Mouse (Mus musculus) liver, postnatal 0 days (tissue): ENCODE results near the gene Klk1b1. TPM values are rescaled to one million over a fixed set of nuclear protein-coding genes. Genes with fewer than 3 reads are reported as not detected.
"Not testable (repeated sequence)": the region's sequence is repeated elsewhere in the genome, so short reads cannot be mapped to it uniquely, and the experiment has no call there.

Source experiments
- ATAC-seq: fragments of 200-750 bp; cut with Nextera tagmentation; 2 replicates; pipeline ENCODE4 v1.8.0; 2017; ENCODE audit warnings: mild to moderate bottlenecking, moderate library complexity
- DNase-seq: peaks from one replicate; pipeline ENCODE4 v3.0.0-alpha.2; 2016
- H3K27ac ChIP-seq: fragments of 300-500 bp; sonication (generic); 2 replicates; pipeline ENCODE4 v1.5.1; 2014; ENCODE audit warnings: antibody characterized with exemption, moderate library complexity, mild to moderate bottlenecking, low read depth
- H3K27me3 ChIP-seq: fragments of 300-500 bp; sonication (generic); 2 replicates; pipeline ENCODE4 v1.6.1; 2014; ENCODE audit warnings: low read length, control low read depth, mixed read lengths; ENCODE audit not compliant: insufficient read depth
- H3K36me3 ChIP-seq: fragments of 300-500 bp; sonication (generic); replicated peaks from 2 replicates; pipeline ENCODE4 v1.6.1; 2014; ENCODE audit warnings: mild to moderate bottlenecking, control low read depth, low read length, moderate library complexity, mixed read lengths; ENCODE audit not compliant: insufficient read depth
- H3K4me1 ChIP-seq: fragments of 300-500 bp; sonication (generic); 2 replicates; pipeline ENCODE4 v1.6.1; 2014; ENCODE audit warnings: antibody characterized with exemption, mild to moderate bottlenecking, control low read depth; ENCODE audit not compliant: insufficient read depth
- H3K4me2 ChIP-seq: fragments of 300-500 bp; sonication (generic); 2 replicates; pipeline ENCODE4 v1.6.1; 2014; ENCODE audit warnings: low read depth, mild to moderate bottlenecking, low read length, moderate library complexity, mixed read lengths
- H3K4me3 ChIP-seq: fragments of 300-500 bp; sonication (generic); 2 replicates; pipeline ENCODE4 v1.5.1; 2014; ENCODE audit warnings: low read depth, low read length
- H3K9ac ChIP-seq: fragments of 300-500 bp; sonication (generic); replicated peaks from 2 replicates; pipeline ENCODE4 v1.6.1; 2014; ENCODE audit warnings: mild to moderate bottlenecking, moderate library complexity
- H3K9me3 ChIP-seq: fragments of 300-500 bp; sonication (generic); 2 replicates; pipeline ENCODE4 v1.6.1; 2016; ENCODE audit warnings: mild to moderate bottlenecking, control low read depth, low read length, mixed read lengths
- CTCF ChIP-seq: sonication (generic); IDR thresholded peaks from 2 replicates; pipeline ENCODE4 v1.5.1; 2016; ENCODE audit warnings: antibody characterized with exemption, low read depth
- EP300 ChIP-seq: IDR thresholded peaks from 2 replicates; pipeline ENCODE4 v1.6.1; 2016; ENCODE audit warnings: antibody characterized with exemption, low read depth, mild to moderate bottlenecking
- WGBS: fragments of 180-500 bp; shearing (Covaris S2); extraction: QIAGEN DNeasy Blood & Tissue Kit; methylation state at CpG from one replicate; pipeline ENCODE4 v1.1.7; 2014; ENCODE audit not compliant: insufficient replicate concordance; 5-methylcytosine and 5-hydroxymethylcytosine counted together
- polyA plus RNA-seq: library from polyadenylated mRNA; unstranded; fragments of >200 nt; fragmentation: Nextera tagmentation; extraction: Ambion mirVana; gene quantifications from 2 replicates; pipeline ENCODE4 v1.2.1, GENCODE M21; 2015

The Klk1b1 gene
- polyA plus RNA-seq, 1 experiment from 2014 or later = not detected

GRCm38 (mm10) chr7:43944727-43945264, 21.8 kb upstream of the Klk1b1 start:
- ATAC-seq = no peak

DNA sequence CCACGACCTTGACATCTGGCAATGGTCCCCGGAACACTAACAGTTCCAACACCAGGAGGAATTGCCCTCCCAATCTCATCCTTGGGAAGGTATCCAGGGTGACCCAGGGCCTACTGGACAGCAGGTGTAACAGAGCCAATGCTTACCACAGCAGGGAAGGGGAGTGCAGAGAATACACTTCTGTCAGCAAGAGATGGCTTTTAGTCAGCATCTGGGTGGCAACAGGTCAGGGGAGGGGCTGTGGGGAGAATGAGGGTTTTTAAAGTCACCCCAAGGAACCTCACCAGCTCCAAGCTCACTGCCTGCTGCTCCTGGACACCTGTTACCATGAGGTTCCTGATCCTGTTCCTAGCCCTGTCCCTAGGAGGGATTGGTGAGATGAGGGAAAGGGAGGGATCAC, 16.2 kb upstream of the Klk1b1 start, which contains the start of gene Klk1b8:
Gene Klk1b8, plus strand, starts transcription at position 301 of the 400 bp plus-strand sequence.
- Histone ChIP-seq H3K4me3 (no peak within 1 kb of the TSS), H3K9ac (no peak within 1 kb of the TSS), H3K36me3 (no peaks in the 10 kb centered on the region), H3K4me2 (no peak within 1 kb of the TSS), H3K9me3 (no peaks in the 10 kb centered on the region), H3K27me3 (no peaks in the 10 kb centered on the region), H3K27ac (no peak within 1 kb of the TSS), H3K4me1 (no peaks in the 10 kb centered on the region)
- DNase-seq (no peak), ATAC-seq (no peak)
- TF ChIP-seq EP300 (no peak), CTCF (no peak)
- WGBS = 64% methylated on average over 2 of the region's 2 CpGs

More at GRCm38 (mm10) chr7:43944727-43945264, 21.8 kb upstream of the Klk1b1 start:
- H3K27me3 ChIP-seq = no peaks in the 10 kb centered on the region
- H3K9me3 ChIP-seq = no peaks in the 10 kb centered on the region
- no peak for TF ChIP-seq EP300
- TF ChIP-seq CTCF = no peak
- WGBS = 74% methylated on average over 3 of the region's 3 CpGs
- H3K27ac ChIP-seq = no peak overlapping the region
- no peak overlapping the region for H3K4me3 ChIP-seq
- DNase-seq = no peak
- H3K4me1 ChIP-seq = no peaks in the 10 kb centered on the region
- no peak overlapping the region for H3K4me2 ChIP-seq
- H3K36me3 ChIP-seq = no peaks in the 10 kb centered on the region
- H3K9ac ChIP-seq = no peak overlapping the region

- no peak for ATAC-seq
- no peaks in the 10 kb centered on the region for H3K4me1 ChIP-seq
- no peaks in the 10 kb centered on the region for H3K9me3 ChIP-seq
- WGBS = 54% methylated on average over 4 of the region's 4 CpGs
- no peaks in the 10 kb centered on the region for H3K36me3 ChIP-seq
- no peak overlapping the region for H3K27ac ChIP-seq
- no peak overlapping the region for H3K4me2 ChIP-seq
- DNase-seq = no peak
- TF ChIP-seq EP300 (no peak), CTCF (no peak)
- H3K27me3 ChIP-seq = no peaks in the 10 kb centered on the region
- H3K4me3 ChIP-seq = no peak overlapping the region
- H3K9ac ChIP-seq = no peak overlapping the region
Measured at GRCm38 (mm10) chr7:43952703-43953102, 13.8 kb upstream of the Klk1b1 start.

GRCm38 (mm10) chr7:43967058-43967457, 507 bp downstream of the Klk1b1 start:
- H3K4me1 ChIP-seq = no peaks in the 10 kb centered on the region
- 63% methylated on average over 3 of the region's 3 CpGs for WGBS

DNA sequence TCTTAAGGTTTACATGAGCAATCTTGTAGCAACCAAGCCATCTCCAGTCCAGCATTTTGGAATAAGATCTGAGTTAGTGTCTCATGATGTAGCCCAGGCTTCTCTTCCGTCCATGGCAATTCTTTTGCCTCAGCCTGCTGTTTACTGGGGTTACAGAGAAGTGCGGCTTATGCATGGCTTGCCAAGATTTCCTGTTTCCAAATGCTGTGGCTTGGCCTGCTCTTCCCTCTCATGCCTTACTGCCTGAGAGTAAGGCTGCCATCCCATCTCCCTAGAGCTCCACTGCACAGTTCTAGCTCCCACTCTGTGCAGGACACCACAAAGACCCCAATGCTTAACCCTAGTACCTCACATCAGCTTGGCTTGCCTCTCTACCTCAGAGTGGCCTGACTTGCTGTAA, 1.1 kb downstream of the Klk1b1 start:
- Histone ChIP-seq H3K36me3 (no peaks in the 10 kb centered on the region), H3K4me1 (no peaks in the 10 kb centered on the region), H3K27ac (no peak overlapping the region), H3K4me3 (no peak overlapping the region), H3K9me3 (no peaks in the 10 kb centered on the region), H3K27me3 (no peaks in the 10 kb centered on the region), H3K4me2 (no peak overlapping the region), H3K9ac (no peak overlapping the region)
- TF ChIP-seq CTCF (no peak), EP300 (no peak)
- ATAC-seq (no peak), DNase-seq (no peak)
- WGBS = 63% methylated on average over 2 of the region's 2 CpGs

More at GRCm38 (mm10) chr7:43967058-43967457, 507 bp downstream of the Klk1b1 start:
- DNase-seq (no peak), ATAC-seq (no peak)
- no peak overlapping the region for H3K9ac ChIP-seq
- H3K27ac ChIP-seq = no peak overlapping the region
- no peaks in the 10 kb centered on the region for H3K9me3 ChIP-seq
- H3K36me3 ChIP-seq = no peaks in the 10 kb centered on the region
- no peak for TF ChIP-seq EP300
- TF ChIP-seq CTCF = no peak
- H3K4me2 ChIP-seq = no peak overlapping the region
- no peak overlapping the region for H3K4me3 ChIP-seq
- H3K27me3 ChIP-seq = no peaks in the 10 kb centered on the region

GRCm38 (mm10) chr7:43975761-43976160, 9.2 kb downstream of the Klk1b1 start, which contains the start of gene Klk1b9:
Gene Klk1b9 (plus strand): TSS chr7:43976061.
- H3K4me3 ChIP-seq, ATAC-seq, H3K27me3 ChIP-seq, H3K9me3 ChIP-seq, H3K27ac ChIP-seq, H3K9ac ChIP-seq, H3K36me3 ChIP-seq, DNase-seq, H3K4me2 ChIP-seq, H3K4me1 ChIP-seq: not testable (repeated sequence)
- 59% methylated on average over 1 of the region's 1 CpGs for WGBS

DNA sequence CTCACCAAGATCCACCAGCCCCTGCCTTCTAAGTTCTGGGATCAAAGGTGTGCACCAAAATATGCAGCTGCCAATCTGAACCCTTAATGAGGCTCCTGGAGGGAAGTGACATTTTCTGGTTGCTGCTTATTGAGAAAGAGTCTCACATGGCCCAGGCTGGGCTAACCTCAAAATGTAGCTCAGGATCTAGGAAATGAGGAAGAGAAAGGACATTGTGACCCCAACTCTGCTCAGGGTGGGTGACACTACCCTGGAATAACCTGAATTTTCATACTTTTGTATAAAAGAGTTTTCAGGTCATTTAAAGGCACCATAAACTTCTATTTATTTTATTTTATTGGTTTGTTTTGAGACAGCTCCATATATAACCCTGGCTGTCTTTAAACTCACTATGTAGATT, 19.1 kb downstream of the Klk1b1 start:
- Histone ChIP-seq H3K9me3 (no peaks in the 10 kb centered on the region), H3K9ac (no peak overlapping the region), H3K4me3 (no peak overlapping the region), H3K27ac (no peak overlapping the region), H3K27me3 (no peaks in the 10 kb centered on the region), H3K4me2 (no peak overlapping the region), H3K4me1 (no peaks in the 10 kb centered on the region), H3K36me3 (no peaks in the 10 kb centered on the region)
- no peak for DNase-seq
- ATAC-seq = no peak
- TF ChIP-seq CTCF (no peak), EP300 (no peak)

- not testable (repeated sequence) for H3K9me3 ChIP-seq, H3K9ac ChIP-seq, H3K4me3 ChIP-seq, H3K27me3 ChIP-seq, H3K4me1 ChIP-seq, H3K27ac ChIP-seq, DNase-seq, ATAC-seq, H3K4me2 ChIP-seq, H3K36me3 ChIP-seq
- WGBS = 44% methylated on average over 1 of the region's 1 CpGs
Measured at GRCm38 (mm10) chr7:43994821-43995220, 28.3 kb downstream of the Klk1b1 start.

GRCm38 (mm10) chr7:43995577-43995976, 29.0 kb downstream of the Klk1b1 start, which contains the start of gene Klk1b11:
Gene Klk1b11 (plus strand): TSS chr7:43995877.
- H3K36me3 ChIP-seq, H3K27ac ChIP-seq, H3K27me3 ChIP-seq, H3K9ac ChIP-seq, ATAC-seq, H3K9me3 ChIP-seq, H3K4me3 ChIP-seq, H3K4me1 ChIP-seq, H3K4me2 ChIP-seq, DNase-seq: not testable (repeated sequence)
- WGBS = 74% methylated on average over 4 of the region's 4 CpGs
